ENCODE assay signal across 16 mouse cellular contexts in the genomic region with DNA sequence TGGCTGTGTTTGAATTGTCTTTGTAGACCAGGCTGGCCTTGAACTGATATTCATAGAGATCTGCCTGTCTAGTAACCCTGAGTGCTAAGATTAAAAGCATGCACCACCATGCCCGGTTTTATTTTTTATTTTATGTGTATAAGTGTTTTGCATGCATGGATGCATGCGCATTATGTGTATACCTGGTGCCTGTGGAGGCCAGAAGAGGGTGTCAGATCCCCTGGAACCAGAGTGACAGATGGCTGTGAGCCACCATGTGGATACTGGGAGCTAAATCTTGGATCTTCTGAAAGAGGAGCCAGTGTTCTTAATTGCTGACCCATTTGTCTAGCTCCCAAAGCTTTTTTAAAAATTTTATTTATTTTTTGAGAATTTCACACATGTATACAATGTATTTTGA.
"Had no signal": no experiment of that assay in that cellular context is flagged by ENCODE, and none has a peak within 500 bp of the region (broad histone marks: within the 10 kb centered on the region; RNA-seq: fewer than 3 reads in every experiment).

No protein-coding gene starts in this region.

- ATAC-seq: lung, postnatal 0 days; midbrain, embryonic 13.5 days; midbrain, embryonic 15.5 days had no signal

- H3K27ac ChIP-seq: lung, embryonic 15.5 days; macrophage; midbrain, embryonic 13.5 days; midbrain, embryonic 15.5 days; neural tube, embryonic 12.5 days; stomach, embryonic 15.5 days had no signal

- H3K9ac ChIP-seq: lung, embryonic 15.5 days; midbrain, embryonic 13.5 days; midbrain, embryonic 15.5 days; neural tube, embryonic 12.5 days; stomach, embryonic 15.5 days had no signal

- H3K36me3 ChIP-seq: lung, embryonic 15.5 days; midbrain, embryonic 13.5 days; midbrain, embryonic 15.5 days; neural tube, embryonic 12.5 days; stomach, embryonic 15.5 days had no signal

- H3K9me3 ChIP-seq: lung, embryonic 15.5 days; midbrain, embryonic 13.5 days; midbrain, embryonic 15.5 days; neural tube, embryonic 12.5 days; stomach, embryonic 15.5 days had no signal

- H3K4me2 ChIP-seq: lung, embryonic 15.5 days; midbrain, embryonic 11.5 days; midbrain, embryonic 13.5 days; midbrain, embryonic 15.5 days; neural tube, embryonic 12.5 days; stomach, embryonic 15.5 days had no signal

- H3K27me3 ChIP-seq: lung, embryonic 15.5 days; megakaryocyte, embryonic 14.5 days; midbrain, embryonic 13.5 days; midbrain, embryonic 15.5 days; neural tube, embryonic 12.5 days; stomach, embryonic 15.5 days had no signal

- H3K4me1 ChIP-seq: midbrain, embryonic 13.5 days; midbrain, embryonic 15.5 days; neural tube, embryonic 12.5 days had no signal

- H3K4me3 ChIP-seq: lung, embryonic 15.5 days; megakaryocyte, embryonic 14.5 days; midbrain, embryonic 13.5 days; midbrain, embryonic 15.5 days; neural tube, embryonic 12.5 days; stomach, embryonic 15.5 days had no signal

- DNase-seq: lung, adult 2 months; lung, postnatal 14 days; lung, postnatal 36 days; right cerebral cortex, postnatal 14 days; thymus, adult 18-20 months; thymus, postnatal 14 days; thymus, postnatal 36 days had no signal
